Mouse (Mus musculus): ENCODE measurements at regions not wholly inside any gene's neighbourhood (a gene's known extent, or its start where the extent isn't known, plus 50 kb on each side); places are given as distances from the start of the nearest gene placed in this dataset.
"Not testable (repeated sequence)": the region's sequence is repeated elsewhere in the genome, so short reads cannot be mapped to it uniquely, and the experiment has no call there.

DNA sequence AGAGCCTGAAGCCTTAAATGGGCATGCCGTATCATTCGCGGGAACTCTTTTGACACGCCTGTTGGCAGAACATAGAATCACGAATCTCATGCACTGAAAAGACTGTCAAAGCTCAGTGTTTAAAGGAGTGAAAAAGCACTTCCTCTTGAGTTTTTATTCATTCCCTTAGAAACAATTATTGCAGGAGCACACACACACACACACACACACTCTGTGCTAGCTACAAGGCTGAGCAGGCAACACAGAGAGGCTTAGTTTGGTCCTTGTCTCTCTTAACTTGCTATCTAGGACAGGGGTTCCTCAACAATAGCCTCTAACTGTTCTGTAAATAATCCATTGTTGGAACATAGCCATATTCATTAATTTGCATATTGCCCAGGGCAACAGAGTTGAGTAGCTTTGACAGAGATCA, 58.8 kb upstream of the Atxn1 start:
- Histone ChIP-seq H3K4me3 (ENCODE audit: insufficient read depth, low read depth, low read length) (no peak overlapping the region), H3K27ac (ENCODE audit: insufficient read depth, low read depth, low read length) (no peak overlapping the region), H3K4me1 (ENCODE audit: control insufficient read depth, insufficient read depth, low read length) (peaks cover 9% of the 10 kb centered on the region)
- WGBS: 51% methylated on average over 5 of the region's 5 CpGs
- TF ChIP-seq POLR2A (IDR thresholded peaks at IDR 0.05; ENCODE audit: insufficient read depth, low read depth, low read length) (no peak), CTCF (IDR thresholded peaks at IDR 0.05; ENCODE audit: insufficient read depth, low read depth, low read length) (no peak)

- TF ChIP-seq POLR2A (IDR thresholded peaks at IDR 0.05; ENCODE audit: insufficient read depth, low read depth, low read length) (no peak), CTCF (IDR thresholded peaks at IDR 0.05; ENCODE audit: insufficient read depth, low read depth, low read length) (no peak)
- 50% methylated on average over 5 of the region's 5 CpGs for WGBS
- Histone ChIP-seq H3K4me3 (ENCODE audit: insufficient read depth, low read depth, low read length) (no peak overlapping the region), H3K27ac (ENCODE audit: insufficient read depth, low read depth, low read length) (no peak overlapping the region), H3K4me1 (ENCODE audit: control insufficient read depth, insufficient read depth, low read length) (peaks cover 9% of the 10 kb centered on the region)
These were observed 58.4 kb upstream of the Atxn1 start for GRCm38 (mm10) chr13:46023187-46023586.

DNA sequence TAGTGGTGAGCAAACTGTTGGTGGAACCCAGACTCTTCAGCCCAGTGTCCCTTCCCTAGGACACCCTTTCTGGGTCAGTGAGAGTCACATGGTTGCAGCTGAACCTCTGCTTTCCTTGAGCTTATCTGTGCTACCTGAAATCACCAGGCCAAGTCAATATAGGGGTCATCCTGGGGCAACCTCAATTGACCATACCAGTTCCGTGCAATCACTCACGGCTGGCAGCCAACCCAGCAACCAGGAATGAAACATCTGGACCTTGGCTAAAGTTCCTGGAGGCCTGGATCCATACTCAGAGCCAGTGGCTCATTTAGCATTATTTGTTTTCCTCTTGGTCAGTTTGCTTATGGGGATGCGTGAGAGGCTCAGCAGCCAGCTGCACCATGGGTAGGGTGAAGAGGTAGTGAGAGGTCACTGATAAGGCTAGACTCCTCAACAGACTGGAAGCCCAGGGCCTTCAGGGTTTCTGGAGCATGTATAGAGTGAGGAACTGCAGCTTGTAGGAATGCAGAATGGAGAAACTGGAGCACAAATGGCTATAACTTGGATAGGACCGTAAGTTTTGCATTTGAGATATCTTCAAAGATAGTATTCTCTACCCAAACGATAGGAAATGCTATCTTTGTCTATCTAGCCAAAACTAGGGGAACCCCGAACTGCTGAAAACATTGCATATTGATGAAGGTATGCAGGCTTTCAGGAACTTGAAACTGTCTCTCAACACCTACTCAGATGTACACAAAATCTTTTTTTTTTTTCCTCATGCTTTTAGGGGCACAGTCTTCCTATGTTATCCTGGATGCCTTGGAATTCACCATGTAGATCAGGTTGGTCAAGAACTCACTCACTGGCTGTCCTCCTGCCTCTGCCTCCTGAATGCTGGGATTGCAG, 56.4 kb upstream of the Atxn1 start:
- Histone ChIP-seq H3K4me3 (ENCODE audit: insufficient read depth, low read depth, low read length) (no peak overlapping the region), H3K27ac (ENCODE audit: insufficient read depth, low read depth, low read length) (no peak overlapping the region), H3K4me1 (ENCODE audit: control insufficient read depth, insufficient read depth, low read length) (peaks cover 8% of the 10 kb centered on the region)
- no peak for TF ChIP-seq POLR2A (IDR thresholded peaks at IDR 0.05; ENCODE audit: insufficient read depth, low read depth, low read length)
- TF ChIP-seq CTCF (IDR thresholded peaks at IDR 0.05; ENCODE audit: insufficient read depth, low read depth, low read length): no peak
- WGBS: 96% methylated on average over 6 of the region's 6 CpGs

DNA sequence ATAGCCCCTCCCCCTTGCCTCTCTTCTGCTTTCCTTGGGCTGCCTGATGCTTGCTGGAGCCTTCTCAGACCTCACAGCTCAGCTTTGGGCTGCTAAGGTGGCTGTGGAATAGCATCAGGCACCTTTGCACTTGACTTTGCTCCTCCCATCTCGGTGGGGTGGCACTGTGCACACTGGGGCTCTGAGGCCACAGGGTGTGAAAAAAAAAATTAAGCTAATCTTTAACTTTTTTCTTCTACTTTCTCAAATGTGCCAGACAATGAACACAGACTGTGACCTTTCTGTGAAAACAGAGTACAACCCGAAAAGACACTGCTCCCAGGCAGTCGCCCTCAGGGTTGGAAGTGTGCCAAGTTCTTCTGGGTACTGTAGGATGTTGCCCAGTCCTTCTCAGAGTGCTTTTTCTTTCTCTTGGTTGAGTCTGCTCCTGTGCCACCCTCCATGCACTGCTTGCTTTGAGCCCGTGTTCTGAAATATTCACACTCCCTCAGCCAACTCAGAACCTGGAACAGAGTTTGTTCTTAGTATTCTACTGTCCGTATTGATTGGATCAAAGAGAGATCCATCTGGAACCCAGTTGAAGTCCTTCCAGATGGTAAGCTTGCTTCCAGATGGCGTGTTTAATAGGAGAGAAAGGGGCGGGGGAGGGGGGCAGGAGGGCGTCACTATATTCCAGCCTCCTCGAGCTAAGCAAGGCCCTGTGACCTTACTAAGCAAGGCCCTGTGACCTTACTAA, 54.8 kb upstream of the Atxn1 start:
- Histone ChIP-seq H3K27ac (ENCODE audit: insufficient read depth, low read depth, low read length) (no peak overlapping the region), H3K4me1 (ENCODE audit: control insufficient read depth, insufficient read depth, low read length) (0 out of 2 replicates have a peak, but pooled peaks cover under 1% of the 10 kb centered on the region), H3K4me3 (ENCODE audit: insufficient read depth, low read depth, low read length) (no peak overlapping the region)
- TF ChIP-seq CTCF (IDR thresholded peaks at IDR 0.05; ENCODE audit: insufficient read depth, low read depth, low read length) (no peak), POLR2A (IDR thresholded peaks at IDR 0.05; ENCODE audit: insufficient read depth, low read depth, low read length) (no peak)
- 51% methylated on average over 9 of the region's 9 CpGs for WGBS

GRCm38 (mm10) chr13:46018903-46019430, 54.2 kb upstream of the Atxn1 start:
- WGBS: 86% methylated on average over 13 of the region's 13 CpGs
- Histone ChIP-seq H3K27ac (ENCODE audit: insufficient read depth, low read depth, low read length) (no peak overlapping the region), H3K4me3 (ENCODE audit: insufficient read depth, low read depth, low read length) (no peak overlapping the region), H3K4me1 (ENCODE audit: control insufficient read depth, insufficient read depth, low read length) (no peaks in the 10 kb centered on the region)
- no peak for TF ChIP-seq CTCF (IDR thresholded peaks at IDR 0.05; ENCODE audit: insufficient read depth, low read depth, low read length)
- no peak for TF ChIP-seq POLR2A (IDR thresholded peaks at IDR 0.05; ENCODE audit: insufficient read depth, low read depth, low read length)

- H3K4me1 ChIP-seq (ENCODE audit: control insufficient read depth, insufficient read depth, low read length): no peaks in the 10 kb centered on the region
- TF ChIP-seq CTCF (IDR thresholded peaks at IDR 0.05; ENCODE audit: insufficient read depth, low read depth, low read length) (no peak), POLR2A (IDR thresholded peaks at IDR 0.05; ENCODE audit: insufficient read depth, low read depth, low read length) (no peak)
- WGBS: 98% methylated on average over 5 of the region's 5 CpGs
These were observed 52.9 kb upstream of the Atxn1 start for GRCm38 (mm10) chr13:46017742-46018141.

DNA sequence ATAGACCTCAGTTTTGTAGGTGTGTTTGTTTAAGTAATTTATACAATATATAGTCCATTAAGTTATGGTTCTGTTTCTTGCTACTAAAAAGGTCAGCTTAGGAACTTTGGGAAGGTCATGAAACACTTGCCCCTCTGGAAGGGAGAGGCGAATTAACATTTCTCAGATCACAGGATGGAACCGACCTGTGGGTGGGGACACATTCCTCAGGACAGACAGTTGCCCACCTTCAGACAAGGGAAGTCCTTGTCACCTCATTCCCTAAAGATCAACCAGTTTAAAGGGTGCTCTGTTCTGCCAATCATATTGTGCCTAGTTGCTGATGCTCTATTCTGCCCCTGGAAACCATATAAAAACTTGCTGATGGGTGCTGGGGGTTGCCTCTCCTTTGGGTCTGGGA, 52.2 kb upstream of the Atxn1 start:
- not testable (repeated sequence) for H3K27ac ChIP-seq (ENCODE audit: insufficient read depth, low read depth, low read length); H3K4me3 ChIP-seq (ENCODE audit: insufficient read depth, low read depth, low read length); H3K4me1 ChIP-seq (ENCODE audit: control insufficient read depth, insufficient read depth, low read length)
- 92% methylated on average over 2 of the region's 2 CpGs for WGBS

More at GRCm38 (mm10) chr13:46017742-46018141, 52.9 kb upstream of the Atxn1 start:
- H3K27ac ChIP-seq (ENCODE audit: insufficient read depth, low read depth, low read length): no peak overlapping the region
- no peak overlapping the region for H3K4me3 ChIP-seq (ENCODE audit: insufficient read depth, low read depth, low read length)

DNA sequence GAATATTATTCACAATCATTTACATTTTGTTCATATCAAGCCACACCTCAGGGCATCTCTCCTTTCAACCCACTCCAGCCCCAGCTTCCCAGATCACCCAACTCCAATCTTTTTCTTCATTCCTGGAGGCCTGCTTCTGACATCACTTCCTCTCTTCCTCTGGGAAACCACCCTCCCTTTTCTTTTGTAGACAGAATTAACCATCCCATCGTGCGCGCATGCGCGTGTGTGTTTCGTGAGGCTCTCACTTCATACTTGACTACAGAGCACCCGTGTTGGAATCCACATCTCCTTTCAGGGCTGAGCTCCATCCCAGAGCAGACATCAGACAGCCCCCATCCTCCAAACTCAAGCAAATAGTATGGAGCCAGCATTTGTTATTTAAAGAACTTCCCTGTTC, 50.4 kb upstream of the Atxn1 start:
- 87% methylated on average over 7 of the region's 7 CpGs for WGBS
- H3K4me3 ChIP-seq (ENCODE audit: insufficient read depth, low read depth, low read length): no peak overlapping the region
- no peaks in the 10 kb centered on the region for H3K4me1 ChIP-seq (ENCODE audit: control insufficient read depth, insufficient read depth, low read length)
- TF ChIP-seq CTCF (IDR thresholded peaks at IDR 0.05; ENCODE audit: insufficient read depth, low read depth, low read length): no peak
- TF ChIP-seq POLR2A (IDR thresholded peaks at IDR 0.05; ENCODE audit: insufficient read depth, low read depth, low read length): no peak
- no peak overlapping the region for H3K27ac ChIP-seq (ENCODE audit: insufficient read depth, low read depth, low read length)

GRCm38 (mm10) chr13:46014637-46015036, 49.8 kb upstream of the Atxn1 start:
- H3K4me3 ChIP-seq (ENCODE audit: insufficient read depth, low read depth, low read length): no peak overlapping the region
- peaks cover 2% of the 10 kb centered on the region; the same call in 1 of the 2 replicates for H3K4me1 ChIP-seq (ENCODE audit: control insufficient read depth, insufficient read depth, low read length)
- TF ChIP-seq POLR2A (IDR thresholded peaks at IDR 0.05; ENCODE audit: insufficient read depth, low read depth, low read length): no peak
- TF ChIP-seq CTCF (IDR thresholded peaks at IDR 0.05; ENCODE audit: insufficient read depth, low read depth, low read length): no peak
- no peak overlapping the region for H3K27ac ChIP-seq (ENCODE audit: insufficient read depth, low read depth, low read length)
- WGBS: 86% methylated on average over 2 of the region's 2 CpGs
